Mouse (Mus musculus): ENCODE measurements around the gene Gm21083.
"Not testable (repeated sequence)": the region's sequence is repeated elsewhere in the genome, so short reads cannot be mapped to it uniquely, and the experiment has no call there.

DNA sequence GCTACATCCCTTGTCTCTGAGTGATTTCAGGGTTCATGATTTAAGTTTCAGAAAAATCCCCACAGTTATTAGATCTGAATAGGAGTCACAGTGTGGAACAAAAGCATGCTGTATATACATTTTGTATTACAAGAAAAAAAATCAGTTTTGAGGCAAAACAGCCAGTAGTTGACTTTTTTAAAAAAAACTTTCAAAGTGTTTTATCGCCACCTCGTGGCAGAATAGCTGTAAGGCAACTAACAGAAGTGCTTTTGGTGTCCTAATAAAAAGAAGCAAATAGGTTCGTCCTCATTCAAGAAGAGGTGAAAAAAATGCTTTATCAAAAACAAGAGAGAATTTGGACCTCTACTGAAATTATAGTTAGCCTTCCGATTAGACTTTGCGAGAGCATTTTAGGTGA lies 52.9 kb downstream of the Gm21083 start:
- not testable (repeated sequence) for TF ChIP-seq CTCF (IDR thresholded peaks at IDR 0.05; ENCODE audit: control insufficient read depth, insufficient read depth, low read length); POLR2A (IDR thresholded peaks at IDR 0.05; ENCODE audit: borderline replicate concordance, control insufficient read depth, low read depth, low read length)
